Mouse (Mus musculus): Measurements from ENCODE around the gene Trim33. TPM values are rescaled to one million over a fixed set of nuclear protein-coding genes. Genes with fewer than 3 reads are reported as not detected.

The Trim33 gene
- total RNA-seq, 2 experiments from 2014 or later: 50.1 to 50.2 TPM

DNA sequence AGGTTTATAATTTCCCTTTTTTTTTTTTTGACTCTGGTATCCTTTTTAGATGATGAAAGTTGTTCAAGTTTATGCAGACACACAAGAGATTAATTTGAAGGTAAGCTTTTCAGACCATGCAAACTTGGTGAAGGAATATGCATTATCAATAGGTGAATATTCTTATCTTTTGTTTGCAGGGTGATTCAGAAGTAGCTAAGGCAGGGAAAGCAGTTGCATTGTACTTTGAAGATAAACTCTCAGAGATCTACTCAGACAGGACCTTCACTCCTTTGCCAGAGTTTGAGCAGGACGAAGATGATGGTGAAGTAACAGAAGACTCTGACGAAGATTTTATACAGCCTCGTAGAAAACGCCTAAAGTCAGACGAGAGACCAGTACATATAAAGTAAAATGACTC lies 74.4 kb downstream of the Trim33 start:
- DNase-seq (ENCODE audit: low spot score in 2 of 2): no peak

DNA sequence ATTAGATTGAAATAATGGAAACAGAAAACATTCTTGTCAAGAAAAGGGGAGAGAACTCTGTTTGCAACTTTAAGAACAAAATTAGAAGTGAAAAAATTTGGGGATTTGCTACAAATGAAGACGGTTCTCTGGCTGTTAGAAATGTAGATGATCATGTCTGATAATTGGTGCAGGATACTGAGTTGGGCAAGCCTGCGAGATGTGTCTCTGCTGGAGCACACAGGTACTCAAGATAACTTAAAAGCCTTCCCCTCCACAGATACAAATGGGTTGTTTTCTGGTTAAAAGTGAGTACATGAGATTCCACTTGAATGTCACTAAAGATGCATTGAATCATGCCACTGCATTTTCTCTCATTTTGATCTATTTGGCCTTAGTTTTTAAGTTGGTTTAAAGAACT lies 74.9 kb downstream of the Trim33 start:
- no peak for DNase-seq (ENCODE audit: low spot score in 2 of 2)

DNA sequence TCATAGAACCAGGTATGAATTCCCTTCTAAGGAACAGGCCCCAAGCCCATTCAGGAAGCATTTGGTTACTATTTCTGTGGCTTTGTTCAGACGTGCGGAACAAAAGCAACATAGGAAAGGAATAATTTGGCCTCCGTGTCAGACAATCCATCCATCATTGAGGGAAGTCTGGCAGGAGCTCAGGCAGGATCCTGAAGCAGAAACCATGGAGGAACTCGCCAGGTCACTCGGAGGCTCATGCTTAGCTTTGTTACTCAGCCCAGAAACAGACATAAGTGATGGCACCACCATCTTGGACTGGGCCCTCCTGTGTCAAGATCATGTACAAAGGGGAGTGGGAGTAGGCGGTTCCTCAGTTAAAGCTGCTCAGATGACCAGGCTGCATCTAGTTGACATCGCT lies 82.1 kb downstream of the Trim33 start:
- DNase-seq (ENCODE audit: low spot score in 2 of 2): no peak

DNA sequence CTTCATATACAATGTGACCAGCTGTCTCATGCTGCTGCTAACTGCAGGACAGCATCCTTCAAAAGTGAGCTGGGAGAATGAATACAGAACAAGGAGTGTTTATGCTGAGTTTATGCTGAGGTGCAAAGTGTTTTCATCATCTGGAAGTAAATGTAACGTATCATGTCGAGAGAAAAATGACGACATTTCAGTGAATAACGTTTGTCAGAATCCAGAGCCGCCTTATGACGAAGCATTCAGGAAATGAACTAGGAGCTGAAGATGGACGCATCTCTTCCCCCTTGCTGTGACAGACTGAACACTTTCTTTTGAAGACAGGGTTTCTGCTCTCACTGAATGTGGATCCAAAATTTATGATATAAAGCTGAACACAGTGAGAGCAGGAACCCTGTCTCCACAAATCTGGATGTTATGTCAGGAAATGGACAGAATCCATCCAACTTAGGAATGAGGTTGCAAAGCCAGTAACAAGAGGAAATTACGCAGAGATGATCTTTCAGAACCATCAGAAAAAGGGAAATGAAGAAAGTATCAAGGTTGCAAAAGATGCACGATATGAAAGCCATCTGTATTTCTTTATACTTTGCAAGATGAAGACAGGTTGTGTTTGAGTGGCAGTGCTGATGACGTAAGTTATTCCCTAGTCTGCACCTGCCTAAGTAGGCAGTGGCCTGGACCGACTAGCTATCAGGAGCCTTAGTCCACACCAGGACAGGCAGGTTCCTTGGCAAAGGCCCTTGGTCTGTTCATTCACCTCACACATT lies 85.3 kb downstream of the Trim33 start:
- no peak for DNase-seq (ENCODE audit: low spot score in 2 of 2)

DNA sequence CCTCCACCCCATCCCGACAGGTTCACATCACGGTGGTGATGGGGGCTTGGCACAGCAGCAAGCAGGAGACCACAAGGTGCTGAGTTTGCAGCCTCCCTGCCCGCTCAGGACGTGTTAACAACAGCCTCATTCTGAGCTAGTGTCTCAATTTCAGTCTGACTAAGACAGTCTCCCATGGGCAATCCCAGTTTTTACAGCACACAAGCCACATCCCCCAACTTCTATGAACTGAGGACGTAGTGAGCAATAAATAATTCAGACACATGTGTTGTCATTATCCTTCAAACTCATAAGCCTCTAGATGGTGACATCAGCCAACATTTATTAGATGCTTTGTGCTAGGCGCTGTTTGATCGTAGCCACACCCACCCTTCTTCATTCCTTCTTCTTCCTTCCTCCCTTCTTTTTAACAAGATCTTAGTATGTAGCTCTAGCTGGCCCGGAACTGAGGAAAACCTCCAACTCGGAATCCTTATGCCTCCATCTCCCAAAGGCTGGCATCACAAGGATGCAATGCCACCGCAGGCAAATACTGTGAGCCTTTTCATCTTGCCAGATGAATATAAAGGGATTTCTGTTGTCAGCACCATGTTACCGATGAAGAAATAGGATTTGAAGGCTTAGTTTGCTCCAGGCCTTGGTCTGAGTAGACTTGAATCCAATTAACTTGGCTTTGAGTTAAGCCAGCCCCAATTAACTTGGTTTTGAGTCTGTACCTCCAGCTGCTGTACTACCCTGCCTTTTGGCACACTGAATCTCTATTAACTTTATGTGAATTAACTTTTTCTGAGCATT lies 88.3 kb downstream of the Trim33 start:
- no peak for DNase-seq (ENCODE audit: low spot score in 2 of 2)

DNA sequence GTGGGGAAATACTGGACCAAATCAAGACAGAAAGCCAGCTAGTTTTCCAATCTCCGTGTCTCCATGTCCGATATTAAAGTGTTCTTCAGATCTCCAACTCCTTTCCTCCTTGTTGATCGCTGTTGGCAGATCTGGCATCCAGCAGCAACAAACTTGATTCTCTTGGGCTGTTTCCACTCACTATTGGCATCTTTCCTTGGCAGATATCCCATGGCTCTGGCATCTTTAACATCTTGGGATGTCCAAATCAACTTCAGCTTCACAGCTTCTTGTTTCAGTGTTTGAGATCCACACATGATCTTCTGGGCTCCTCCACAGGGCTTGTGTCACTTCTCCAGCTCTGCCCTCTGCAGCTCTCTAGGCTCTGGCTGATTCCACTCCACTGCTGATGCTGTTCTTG lies 89.6 kb downstream of the Trim33 start:
- DNase-seq (ENCODE audit: low spot score in 2 of 2): no peak

DNA sequence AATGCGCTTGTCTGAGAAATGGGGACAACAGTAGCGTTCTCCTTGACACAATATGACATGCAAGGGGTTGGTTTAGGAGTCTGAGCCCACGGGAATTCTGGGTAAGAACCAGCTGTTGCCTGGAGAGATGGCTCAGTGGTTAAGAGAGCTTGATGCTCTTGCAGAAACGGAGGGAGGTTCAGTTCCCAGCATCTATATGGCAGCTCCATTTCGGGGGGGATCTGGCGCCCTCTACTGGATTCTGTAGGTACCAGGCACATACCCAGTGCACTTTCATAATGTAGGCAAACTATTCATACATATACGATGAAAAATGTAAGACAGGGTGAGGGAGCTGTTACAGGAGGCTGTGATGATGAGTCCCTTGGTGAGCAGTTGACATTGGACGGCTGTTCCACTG lies 94.9 kb downstream of the Trim33 start:
- DNase-seq (ENCODE audit: low spot score in 2 of 2): peak in 1 of 2 experiments; percentile 36

DNA sequence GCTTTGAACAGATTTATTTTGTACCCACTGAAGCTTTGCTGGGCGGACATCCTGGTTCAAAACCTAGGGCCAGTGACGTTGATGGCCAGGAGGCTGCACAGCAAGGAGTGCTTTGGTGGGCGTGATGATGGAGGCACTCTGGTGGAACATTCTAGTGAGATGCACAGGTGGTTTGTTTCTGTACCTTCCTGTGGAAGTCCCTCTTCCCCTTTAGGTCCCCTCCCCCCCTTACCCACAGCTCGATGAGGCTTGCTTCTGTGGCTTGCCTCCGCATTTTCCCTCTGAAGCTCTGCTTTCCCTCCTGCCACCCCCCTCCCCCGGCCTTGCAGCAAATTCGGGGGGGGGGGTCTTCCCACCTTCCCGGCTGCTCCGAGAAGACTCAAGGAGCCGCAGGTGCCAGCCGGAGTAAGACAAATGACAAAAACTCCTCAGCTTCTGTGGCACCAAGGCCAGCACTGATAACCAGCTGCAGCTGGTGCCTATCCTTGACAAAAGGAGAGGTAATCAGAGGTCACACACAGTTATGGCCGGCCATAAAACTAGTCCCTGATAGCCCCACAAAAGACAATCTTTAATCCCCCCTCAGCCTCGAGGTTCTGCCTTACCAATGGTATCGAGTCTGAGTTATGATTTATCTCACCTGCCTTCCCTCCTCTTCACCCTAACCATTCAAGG lies 96.2 kb downstream of the Trim33 start:
- DNase-seq (ENCODE audit: low spot score in 2 of 2): no peak

DNA sequence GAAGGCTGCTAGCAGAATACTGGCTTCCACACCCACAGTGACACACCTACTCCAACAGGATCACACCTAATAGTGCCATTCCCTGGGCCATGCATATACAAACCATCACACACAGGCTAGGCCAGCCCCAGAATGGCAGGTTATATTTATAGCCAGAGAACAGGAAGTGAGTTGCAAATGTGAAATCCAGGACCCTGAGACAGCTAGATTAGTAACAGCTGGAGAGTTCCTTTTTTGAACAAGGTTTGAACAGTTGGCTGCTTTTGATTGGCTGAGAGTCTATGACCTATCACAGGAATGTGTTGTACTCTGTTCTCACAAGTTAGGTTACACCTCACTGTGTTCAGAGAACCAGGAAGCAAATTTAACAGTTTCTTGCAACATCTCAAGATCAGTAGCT lies 98.9 kb downstream of the Trim33 start:
- DNase-seq (ENCODE audit: low spot score in 2 of 2): no peak

DNA sequence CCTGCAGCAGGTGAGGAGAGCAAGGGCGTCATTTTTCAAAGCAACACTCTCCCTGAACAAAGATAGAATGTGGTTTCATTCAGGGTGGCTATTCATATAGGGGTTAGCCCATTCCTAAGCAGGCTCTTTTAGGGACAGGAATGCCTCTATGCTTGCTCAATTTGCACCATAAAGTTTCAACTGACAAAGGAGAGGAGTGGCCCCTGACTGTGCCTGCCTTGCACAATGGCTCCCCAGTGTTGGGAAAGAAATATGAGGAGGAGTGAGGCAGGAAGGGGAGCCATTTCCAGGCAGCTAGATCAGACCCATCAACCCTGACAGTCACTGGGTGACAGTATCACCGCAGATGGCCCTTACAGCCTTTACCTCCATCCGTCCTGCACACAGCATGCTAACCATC lies 100.3 kb downstream of the Trim33 start:
- no peak for DNase-seq (ENCODE audit: low spot score in 2 of 2)

DNA sequence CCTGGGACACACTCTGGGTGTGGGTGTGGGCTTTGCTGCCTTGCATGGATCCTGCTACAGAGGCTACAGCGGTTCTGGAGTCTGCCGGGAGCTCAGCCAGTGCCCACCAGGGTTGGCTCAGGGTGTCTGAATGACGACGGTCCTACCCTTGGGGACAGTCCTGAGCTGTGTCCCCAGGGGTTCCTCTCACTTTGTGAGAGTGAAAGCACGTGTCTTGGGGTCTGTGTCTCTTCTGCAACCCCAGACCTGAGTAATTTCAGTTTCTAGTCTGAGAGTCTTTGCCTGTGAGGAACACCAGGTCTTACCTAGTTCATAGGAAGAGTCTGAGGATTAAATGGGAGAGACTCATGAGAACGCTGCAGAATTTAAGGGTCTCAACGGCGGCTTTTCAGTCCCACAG lies 101.7 kb downstream of the Trim33 start:
- no peak for DNase-seq (ENCODE audit: low spot score in 2 of 2)

DNA sequence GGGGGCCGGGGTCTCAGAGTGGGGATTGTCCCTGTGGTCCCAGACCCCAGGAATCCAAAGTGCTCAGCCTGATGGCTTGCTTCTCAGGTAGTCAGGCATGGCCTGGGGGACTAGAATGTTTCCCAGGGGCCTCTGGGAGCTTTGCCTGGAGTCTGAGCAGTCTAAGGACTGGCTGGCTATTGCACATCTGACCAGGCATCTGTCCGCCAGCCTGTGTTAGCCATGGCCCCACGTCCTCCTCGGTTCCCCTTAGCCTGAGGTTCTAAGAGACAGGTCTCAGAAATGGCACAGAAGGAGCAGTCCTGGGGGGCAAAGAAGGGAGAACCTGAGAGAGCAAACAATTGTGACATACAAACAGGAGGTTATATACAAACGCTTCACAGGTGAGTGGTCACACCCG lies 102.3 kb downstream of the Trim33 start:
- no peak for DNase-seq (ENCODE audit: low spot score in 2 of 2)

DNA sequence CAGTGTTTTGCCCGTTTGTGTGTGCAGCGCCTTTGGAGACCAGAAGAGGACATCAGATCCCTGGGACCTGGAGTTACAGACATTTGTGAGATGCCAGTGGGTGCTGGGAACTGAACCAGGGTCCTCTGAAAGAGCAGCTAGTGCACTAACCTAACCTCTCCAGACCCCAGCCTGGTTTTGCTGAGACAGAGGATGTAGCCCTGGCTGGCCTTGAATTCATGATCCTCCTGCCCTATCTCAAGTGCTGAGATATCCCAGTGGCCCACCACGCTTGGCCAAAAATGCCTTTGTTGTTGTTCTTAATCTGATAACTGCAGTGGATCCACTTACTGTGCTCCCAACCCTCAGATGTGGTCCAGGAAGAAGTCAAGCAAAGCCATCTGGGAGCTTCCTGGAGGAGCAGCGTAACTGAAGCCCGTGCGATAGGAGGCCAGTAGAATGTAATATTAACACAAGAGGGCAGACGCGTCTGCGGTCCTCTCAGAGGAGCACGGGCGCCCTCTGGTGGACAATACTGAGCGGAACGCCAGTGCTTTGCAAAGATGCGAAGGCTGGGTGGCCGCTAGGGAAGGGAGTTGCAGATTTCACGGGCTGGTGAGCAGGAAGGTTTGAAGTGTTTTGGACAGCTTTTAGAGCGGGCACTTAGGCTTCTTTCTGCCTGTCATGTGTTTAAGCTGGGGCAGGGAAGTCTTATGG lies 103.9 kb downstream of the Trim33 start:
- DNase-seq (ENCODE audit: low spot score in 2 of 2): peak; percentile 88 to 92

DNA sequence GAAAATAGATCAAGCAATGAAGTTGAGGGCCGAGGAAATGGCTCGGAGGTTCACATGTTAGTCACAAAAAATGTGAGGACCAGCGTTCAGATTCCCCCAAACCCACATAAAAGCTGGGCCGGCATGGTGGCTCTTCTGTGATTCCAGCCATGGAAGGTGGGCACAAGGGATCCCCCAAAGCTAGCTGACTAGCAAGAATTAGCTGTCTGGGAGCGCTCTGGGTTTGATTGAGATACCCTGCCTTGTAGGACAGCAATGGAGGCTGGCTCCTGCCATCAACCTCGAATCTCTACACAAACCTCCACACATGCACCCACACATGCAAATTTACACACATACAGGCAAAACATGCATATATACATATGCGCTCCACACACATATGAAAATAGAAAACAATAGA lies 105.4 kb downstream of the Trim33 start:
- no peak for DNase-seq (ENCODE audit: low spot score in 2 of 2)

DNA sequence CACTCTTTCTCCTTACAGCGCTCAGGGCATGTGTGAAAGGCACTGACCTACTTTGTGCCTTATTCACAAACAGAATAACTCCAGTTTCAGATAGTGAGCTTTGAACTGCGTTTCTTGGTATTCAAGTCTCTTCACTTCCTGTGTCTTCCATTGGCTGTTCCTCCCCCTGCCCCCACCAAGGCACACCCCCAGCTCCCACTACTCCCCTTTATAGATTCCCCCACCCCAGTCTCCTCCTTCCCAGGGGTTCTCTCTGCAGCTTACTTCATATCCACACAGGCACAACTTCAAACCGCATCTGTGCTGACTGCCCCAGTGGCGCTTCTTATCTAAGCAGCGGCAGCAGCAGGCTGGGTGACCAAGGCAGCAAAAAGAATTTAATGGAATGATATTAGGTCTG lies 105.9 kb downstream of the Trim33 start:
- no peak for DNase-seq (ENCODE audit: low spot score in 2 of 2)

DNA sequence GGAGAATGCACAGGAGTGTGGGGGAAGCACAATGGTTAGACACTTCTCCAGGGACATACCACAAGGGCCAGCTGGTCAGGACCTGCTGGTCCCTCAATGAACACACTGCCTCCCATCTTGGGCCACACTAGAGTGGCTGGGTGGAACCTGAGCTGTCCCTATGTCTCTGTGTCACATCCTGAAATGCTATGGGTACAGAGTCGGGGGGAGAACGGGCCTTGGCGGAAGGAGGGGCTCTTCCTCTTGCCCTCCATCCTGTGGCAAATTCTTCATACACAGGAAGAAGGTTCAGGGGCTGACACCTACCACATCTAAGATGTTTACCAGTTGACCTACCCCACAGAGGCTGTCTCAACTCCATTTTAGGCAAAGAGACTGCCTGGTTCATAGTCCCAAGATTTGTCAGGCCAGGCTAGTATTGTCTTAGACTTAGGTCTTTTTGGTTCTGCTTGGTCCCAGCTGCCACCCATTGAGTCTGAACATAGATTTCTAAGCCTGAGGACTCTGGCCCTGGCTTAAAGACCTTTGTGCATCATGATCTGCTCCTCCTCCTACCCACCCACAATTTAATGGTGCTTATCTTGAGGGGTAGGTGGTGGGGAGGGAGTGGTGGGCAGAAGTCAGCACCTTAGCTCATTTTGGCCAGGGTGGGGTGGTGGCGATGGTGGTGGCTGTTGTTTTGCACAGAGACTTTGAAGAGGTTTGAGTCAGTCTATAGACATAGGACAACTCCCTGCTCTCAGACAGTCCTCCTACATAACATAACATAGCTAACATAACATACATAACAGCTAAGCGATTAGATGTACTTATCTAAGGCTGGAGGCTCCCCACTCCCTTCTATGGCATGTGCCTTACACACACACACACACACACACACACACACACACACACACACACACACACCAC lies 106.5 kb downstream of the Trim33 start:
- DNase-seq (ENCODE audit: low spot score in 2 of 2): no peak

DNA sequence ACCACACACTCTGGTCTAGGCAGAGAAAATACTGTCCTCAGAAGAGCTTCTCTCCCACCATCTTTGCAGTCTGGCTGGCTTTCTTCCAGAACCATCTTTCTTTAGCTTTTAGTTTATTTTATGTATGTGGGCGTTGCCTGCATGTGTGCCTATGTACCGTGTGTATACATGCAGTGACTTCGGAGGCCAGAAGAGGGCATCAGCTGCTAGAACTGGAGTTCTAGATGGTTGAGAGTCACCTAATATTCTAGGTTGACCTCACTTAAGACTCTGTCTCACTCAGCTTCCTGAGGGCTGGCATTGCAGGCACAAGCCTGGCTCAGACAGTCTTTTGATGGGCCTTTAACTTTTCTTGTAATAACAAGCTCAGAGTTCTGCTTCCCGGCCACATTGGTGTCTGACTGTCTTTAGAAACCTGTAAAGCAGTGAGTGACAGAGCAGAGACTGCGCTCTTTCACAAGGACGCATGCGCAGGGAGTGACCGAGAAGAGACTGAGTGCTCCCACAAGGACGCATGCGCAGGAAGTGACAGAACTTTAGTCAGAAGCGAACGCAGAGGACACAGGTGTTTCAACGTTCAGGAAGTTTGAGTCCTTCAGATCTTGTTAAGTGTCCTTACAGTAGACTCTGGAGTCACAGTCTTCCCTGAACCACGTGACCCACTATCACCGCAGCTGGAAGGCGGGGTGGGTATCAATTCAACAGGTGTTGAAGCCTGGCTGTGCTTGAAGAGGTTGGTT lies 107.4 kb downstream of the Trim33 start:
- no peak for DNase-seq (ENCODE audit: low spot score in 2 of 2)

DNA sequence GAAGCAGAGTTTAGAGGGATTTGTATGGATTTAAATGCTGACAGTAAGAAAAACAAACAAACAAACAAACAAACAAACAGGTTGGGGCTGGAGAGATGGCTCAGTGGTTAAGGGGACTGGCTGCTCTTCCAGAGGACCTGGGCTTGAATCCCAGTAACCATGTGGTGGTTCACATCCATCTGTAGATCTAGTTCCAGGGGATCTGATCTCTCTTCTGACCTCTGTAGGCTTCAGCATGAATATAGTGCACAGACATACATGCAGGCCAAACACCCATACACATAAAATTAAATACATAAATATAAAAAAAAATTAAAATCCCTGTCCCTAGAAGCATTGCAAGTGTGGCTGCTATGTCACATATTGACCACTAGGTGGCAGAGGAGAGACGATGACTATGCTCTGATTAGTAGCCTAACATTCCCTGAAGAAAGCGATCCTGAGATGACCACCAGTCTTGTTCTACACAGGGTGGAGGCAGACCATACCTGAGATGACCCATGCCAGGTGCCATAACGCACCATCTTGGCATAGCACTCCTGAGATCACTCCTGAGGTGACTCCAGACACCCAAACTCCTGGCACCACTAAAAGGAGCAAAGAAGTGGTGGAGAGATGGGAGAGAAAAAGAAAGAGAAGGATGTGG lies 113.6 kb downstream of the Trim33 start:
- peak in 1 of 2 experiments; percentile 69 for DNase-seq (ENCODE audit: low spot score in 2 of 2)

All from layer of hippocampus, postnatal 14 days (tissue).